Mouse (Mus musculus): ENCODE measurements around the gene Atox1. TPM values are rescaled to one million over a fixed set of nuclear protein-coding genes. Genes with fewer than 3 reads are reported as not detected.

The Atox1 gene
- polyA plus RNA-seq, 1 experiment = 485 TPM

DNA sequence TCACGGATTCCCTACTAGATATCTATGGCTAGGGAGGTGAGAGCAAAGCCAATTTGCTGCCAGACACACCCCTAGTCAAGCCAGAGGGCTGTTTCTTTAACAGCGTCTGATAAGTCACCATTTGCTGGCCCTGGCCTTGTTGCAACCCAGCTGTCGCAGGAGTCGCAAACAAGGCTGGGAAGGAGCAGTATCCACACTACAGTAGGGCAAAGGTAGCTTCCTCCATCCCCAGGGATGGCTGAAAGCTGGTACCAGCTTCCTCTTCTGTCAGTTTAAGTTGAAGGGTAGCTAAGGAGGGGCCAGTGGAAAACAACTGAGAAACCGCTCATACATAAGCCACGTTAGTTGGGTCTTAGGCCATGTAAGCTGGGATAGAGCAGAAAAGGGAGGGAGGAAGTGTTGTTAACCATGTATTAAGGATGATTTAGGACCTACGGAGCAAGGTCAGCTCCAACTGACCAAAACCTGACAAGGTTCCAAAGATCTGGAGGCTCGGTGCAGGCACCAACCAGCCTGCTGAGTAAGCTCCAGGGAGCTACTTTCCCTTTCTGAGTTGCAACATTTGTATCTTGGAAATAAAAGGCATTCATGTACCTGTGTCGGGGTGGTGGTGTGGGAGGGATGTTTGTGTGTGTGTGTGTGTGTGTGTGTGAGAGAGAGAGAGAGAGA, 45.9 kb downstream of the Atox1 start:
- TF ChIP-seq CTCF (IDR thresholded peaks at IDR 0.05; ENCODE audit: extremely low read depth, insufficient read length, insufficient replicate concordance, low read depth, low read length) = no peak
- no peak for TF ChIP-seq POLR2A (IDR thresholded peaks at IDR 0.05; ENCODE audit: low read depth, low read length)
- Histone ChIP-seq H3K27ac (ENCODE audit: insufficient read depth, low read depth, low read length) (peak overlapping the region; percentile 27), H3K36me3 (ENCODE audit: control insufficient read depth, insufficient read depth, low read length) (no peaks in the 10 kb centered on the region), H3K4me3 (ENCODE audit: low read depth, low read length) (no peak overlapping the region), H3K27me3 (ENCODE audit: control insufficient read depth, insufficient read depth, low read length) (no peaks in the 10 kb centered on the region), H3K4me1 (ENCODE audit: control insufficient read depth, insufficient read depth, insufficient read length, low read length) (peaks cover 3% of the 10 kb centered on the region; the same call in 1 of the 2 replicates)
- WGBS = 20% methylated on average over 9 of the region's 9 CpGs

DNA sequence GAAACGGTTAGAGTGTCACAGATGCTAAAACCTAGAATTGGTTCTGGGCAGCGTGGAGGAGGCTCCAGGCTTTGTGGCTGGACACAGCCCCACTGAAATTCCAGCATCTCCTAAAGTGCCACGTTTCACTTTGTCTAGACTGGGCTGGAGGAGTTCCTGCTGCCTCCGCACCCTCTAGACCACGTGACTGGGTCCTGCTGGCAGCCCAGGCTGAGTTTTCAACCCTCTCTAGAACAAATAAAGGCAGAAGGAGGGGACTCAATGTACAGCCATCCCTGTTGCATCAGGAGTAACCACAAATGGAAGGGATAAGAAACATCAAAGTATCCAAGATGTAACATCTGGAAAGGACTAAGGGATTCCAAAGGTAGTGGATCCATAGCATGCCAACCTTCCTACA, 46.7 kb downstream of the Atox1 start:
- H3K27ac ChIP-seq (ENCODE audit: insufficient read depth, low read depth, low read length) = no peak overlapping the region
- H3K36me3 ChIP-seq (ENCODE audit: control insufficient read depth, insufficient read depth, low read length) = no peaks in the 10 kb centered on the region
- peaks cover 3% of the 10 kb centered on the region; the same call in 1 of the 2 replicates for H3K4me1 ChIP-seq (ENCODE audit: control insufficient read depth, insufficient read depth, insufficient read length, low read length)
- H3K27me3 ChIP-seq (ENCODE audit: control insufficient read depth, insufficient read depth, low read length) = no peaks in the 10 kb centered on the region
- no peak for TF ChIP-seq CTCF (IDR thresholded peaks at IDR 0.05; ENCODE audit: extremely low read depth, insufficient read length, insufficient replicate concordance, low read depth, low read length)
- TF ChIP-seq POLR2A (IDR thresholded peaks at IDR 0.05; ENCODE audit: low read depth, low read length) = no peak
- no peak overlapping the region for H3K4me3 ChIP-seq (ENCODE audit: low read depth, low read length)
- 55% methylated on average over 5 of the region's 5 CpGs for WGBS

DNA sequence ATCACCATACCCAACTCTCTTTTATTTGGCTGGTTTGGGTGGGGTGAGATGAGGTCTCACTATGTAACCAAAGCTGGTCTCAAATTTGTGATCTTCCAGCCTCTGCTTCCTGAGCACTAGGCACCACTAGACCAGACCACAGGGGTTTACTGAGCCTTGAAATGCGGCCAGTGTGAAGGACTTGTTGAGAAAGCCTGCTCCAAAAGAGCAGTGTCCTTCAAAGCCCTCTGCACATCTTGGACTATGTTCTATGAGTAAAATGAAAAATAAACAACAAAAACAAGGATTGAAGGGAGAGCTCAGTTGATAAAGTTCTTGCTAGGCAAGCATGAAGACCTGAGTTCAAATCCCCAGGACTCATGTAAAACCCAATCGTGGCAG, 47.6 kb downstream of the Atox1 start:
- Histone ChIP-seq H3K36me3 (ENCODE audit: control insufficient read depth, insufficient read depth, low read length) (no peaks in the 10 kb centered on the region), H3K27me3 (ENCODE audit: control insufficient read depth, insufficient read depth, low read length) (no peaks in the 10 kb centered on the region), H3K4me3 (ENCODE audit: low read depth, low read length) (no peak overlapping the region), H3K4me1 (ENCODE audit: control insufficient read depth, insufficient read depth, insufficient read length, low read length) (peaks cover 3% of the 10 kb centered on the region; the same call in 1 of the 2 replicates), H3K27ac (ENCODE audit: insufficient read depth, low read depth, low read length) (no peak overlapping the region)
- TF ChIP-seq POLR2A (IDR thresholded peaks at IDR 0.05; ENCODE audit: low read depth, low read length) (no peak), CTCF (IDR thresholded peaks at IDR 0.05; ENCODE audit: extremely low read depth, insufficient read length, insufficient replicate concordance, low read depth, low read length) (no peak)
- 81% methylated on average over 2 of the region's 2 CpGs for WGBS

DNA sequence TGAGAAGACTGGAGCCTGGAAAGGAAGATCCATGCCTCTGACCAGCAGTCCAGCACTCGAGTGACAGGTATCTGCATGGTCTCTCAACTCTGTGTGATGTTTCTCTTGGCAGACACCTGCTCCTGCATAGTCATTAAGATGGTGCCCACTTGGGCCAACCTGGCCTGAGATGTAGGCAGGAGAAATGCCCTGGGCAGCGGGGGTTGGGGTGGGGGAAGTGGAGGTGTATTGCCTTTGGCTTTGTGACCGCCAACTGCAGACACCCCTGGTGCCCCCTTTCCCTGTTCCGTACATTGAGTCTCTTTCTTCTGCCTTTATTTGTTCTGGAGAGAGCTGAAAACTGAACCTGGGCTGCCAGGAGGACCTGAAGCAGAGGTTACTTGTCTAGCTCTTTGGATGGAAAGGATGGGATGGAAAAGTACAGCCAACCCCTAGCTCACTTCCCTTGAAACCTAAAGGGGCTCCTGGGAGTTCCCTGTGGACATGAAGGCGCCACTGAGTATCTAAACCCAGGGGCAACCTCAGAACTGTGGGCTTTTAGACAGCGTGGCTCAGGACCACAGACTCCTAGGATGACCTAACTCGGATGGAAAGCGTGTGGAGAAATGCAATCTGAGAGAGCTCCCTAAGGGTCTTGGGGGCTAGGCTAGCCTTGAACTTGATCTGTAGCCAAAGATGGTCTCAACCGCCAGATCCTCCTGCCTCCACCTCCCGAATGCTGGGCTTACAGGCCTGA, 48.2 kb downstream of the Atox1 start:
- TF ChIP-seq POLR2A (IDR thresholded peaks at IDR 0.05; ENCODE audit: low read depth, low read length) (no peak), CTCF (IDR thresholded peaks at IDR 0.05; ENCODE audit: extremely low read depth, insufficient read length, insufficient replicate concordance, low read depth, low read length) (no peak)
- no peaks in the 10 kb centered on the region for H3K27me3 ChIP-seq (ENCODE audit: control insufficient read depth, insufficient read depth, low read length)
- no peak overlapping the region for H3K4me3 ChIP-seq (ENCODE audit: low read depth, low read length)
- H3K36me3 ChIP-seq (ENCODE audit: control insufficient read depth, insufficient read depth, low read length) = no peaks in the 10 kb centered on the region
- peaks cover 3% of the 10 kb centered on the region; the same call in 1 of the 2 replicates for H3K4me1 ChIP-seq (ENCODE audit: control insufficient read depth, insufficient read depth, insufficient read length, low read length)
- 89% methylated on average over 10 of the region's 10 CpGs for WGBS
- 0 out of 2 replicates have a peak overlapping the region, but pooled peaks have one; percentile 8 for H3K27ac ChIP-seq (ENCODE audit: insufficient read depth, low read depth, low read length)

DNA sequence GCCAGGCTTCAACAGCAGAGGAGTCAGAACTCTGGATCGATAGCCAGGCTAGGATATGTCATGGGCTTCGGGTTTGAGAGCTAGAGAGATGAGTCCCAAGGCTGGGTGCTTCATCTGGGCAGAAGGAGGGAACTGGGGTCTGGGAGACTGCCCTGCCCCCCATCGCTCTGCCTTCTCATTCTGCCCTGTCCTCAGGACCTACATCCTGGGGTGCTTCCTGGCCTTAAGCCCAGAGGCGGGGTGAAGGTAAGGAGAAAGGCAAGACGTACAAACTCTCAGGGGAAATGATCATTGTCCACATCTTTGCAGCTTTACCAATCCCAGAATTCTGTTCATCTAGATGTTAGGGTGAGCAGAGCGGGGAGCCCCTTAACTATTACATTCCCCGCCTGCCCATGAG, 49.0 kb downstream of the Atox1 start:
- TF ChIP-seq CTCF (IDR thresholded peaks at IDR 0.05; ENCODE audit: extremely low read depth, insufficient read length, insufficient replicate concordance, low read depth, low read length) (no peak), POLR2A (IDR thresholded peaks at IDR 0.05; ENCODE audit: low read depth, low read length) (no peak)
- H3K27ac ChIP-seq (ENCODE audit: insufficient read depth, low read depth, low read length) = no peak overlapping the region
- no peak overlapping the region for H3K4me3 ChIP-seq (ENCODE audit: low read depth, low read length)
- H3K27me3 ChIP-seq (ENCODE audit: control insufficient read depth, insufficient read depth, low read length) = no peaks in the 10 kb centered on the region
- no peaks in the 10 kb centered on the region for H3K36me3 ChIP-seq (ENCODE audit: control insufficient read depth, insufficient read depth, low read length)
- 81% methylated on average over 7 of the region's 7 CpGs for WGBS
- peaks cover 3% of the 10 kb centered on the region; the same call in 1 of the 2 replicates for H3K4me1 ChIP-seq (ENCODE audit: control insufficient read depth, insufficient read depth, insufficient read length, low read length)

DNA sequence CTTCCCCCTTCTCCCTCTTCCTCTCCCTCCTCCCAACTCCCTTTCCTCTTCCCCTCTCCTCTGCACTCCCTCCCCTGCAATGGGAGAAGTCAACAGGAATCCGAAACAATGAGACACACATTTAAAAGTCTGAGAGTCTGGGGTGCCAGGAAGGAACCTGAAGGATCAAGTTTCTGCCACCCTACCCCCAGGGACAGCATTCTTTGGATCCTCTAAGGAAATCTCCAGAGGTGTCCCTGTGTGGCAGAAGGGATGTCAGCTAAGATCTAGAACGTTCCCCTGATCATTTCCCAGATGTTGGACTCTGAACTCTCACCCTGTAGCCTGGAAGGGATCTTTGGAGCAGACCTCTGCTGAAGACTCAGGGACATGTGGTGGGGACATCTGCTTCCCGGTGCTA, 50.5 kb downstream of the Atox1 start:
- H3K27me3 ChIP-seq (ENCODE audit: control insufficient read depth, insufficient read depth, low read length) = no peaks in the 10 kb centered on the region
- no peak overlapping the region for H3K4me3 ChIP-seq (ENCODE audit: low read depth, low read length)
- peaks cover 3% of the 10 kb centered on the region; the same call in 1 of the 2 replicates for H3K4me1 ChIP-seq (ENCODE audit: control insufficient read depth, insufficient read depth, insufficient read length, low read length)
- TF ChIP-seq POLR2A (IDR thresholded peaks at IDR 0.05; ENCODE audit: low read depth, low read length) (no peak), CTCF (IDR thresholded peaks at IDR 0.05; ENCODE audit: extremely low read depth, insufficient read length, insufficient replicate concordance, low read depth, low read length) (no peak)
- no peak overlapping the region for H3K27ac ChIP-seq (ENCODE audit: insufficient read depth, low read depth, low read length)
- WGBS = 46% methylated on average over 3 of the region's 3 CpGs
- H3K36me3 ChIP-seq (ENCODE audit: control insufficient read depth, insufficient read depth, low read length) = no peaks in the 10 kb centered on the region

DNA sequence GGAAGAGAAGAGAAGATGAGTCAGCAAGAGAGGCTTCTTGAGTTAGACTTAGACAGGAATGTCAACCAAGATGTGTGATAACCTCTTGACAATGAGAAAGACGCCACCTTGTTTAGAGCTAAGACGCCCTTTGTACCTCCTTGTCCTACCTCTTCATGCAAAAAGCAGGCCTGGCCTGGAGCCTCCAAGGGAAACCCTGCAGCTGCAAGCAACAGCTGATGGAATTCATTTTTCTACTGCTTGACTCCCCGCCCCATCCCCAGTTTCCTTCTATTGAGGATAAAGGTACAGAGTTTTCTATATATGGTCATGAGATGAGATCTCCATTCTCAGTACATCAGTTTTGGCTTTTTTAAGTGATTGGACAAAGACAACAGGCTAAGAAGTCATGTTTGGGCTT, 51.0 kb downstream of the Atox1 start:
- whole genome bisulfite sequencing = 60% methylated on average over 3 of the region's 3 CpGs
- Histone ChIP-seq H3K36me3 (ENCODE audit: control insufficient read depth, insufficient read depth, low read length) (no peaks in the 10 kb centered on the region), H3K4me1 (ENCODE audit: control insufficient read depth, insufficient read depth, insufficient read length, low read length) (peaks cover under 1% of the 10 kb centered on the region; the same call in 1 of the 2 replicates), H3K27me3 (ENCODE audit: control insufficient read depth, insufficient read depth, low read length) (no peaks in the 10 kb centered on the region), H3K4me3 (ENCODE audit: low read depth, low read length) (no peak overlapping the region), H3K27ac (ENCODE audit: insufficient read depth, low read depth, low read length) (no peak overlapping the region)
- no peak for TF ChIP-seq CTCF (IDR thresholded peaks at IDR 0.05; ENCODE audit: extremely low read depth, insufficient read length, insufficient replicate concordance, low read depth, low read length)
- TF ChIP-seq POLR2A (IDR thresholded peaks at IDR 0.05; ENCODE audit: low read depth, low read length) = no peak
